Mouse (Mus musculus) monocyte, adult 5-6 weeks (primary cell): ENCODE measurements around the gene Oxt. TPM values are rescaled to one million over a fixed set of nuclear protein-coding genes. Genes with fewer than 3 reads are reported as not detected.
"Not testable (repeated sequence)": the region's sequence is repeated elsewhere in the genome, so short reads cannot be mapped to it uniquely, and the experiment has no call there.

Experiments used
- ATAC-seq: fragments of 153-309, 156-312 bp; replicated peaks from 2 replicates; pipeline ENCODE4 v1.8.0; 2017; ENCODE audit warnings: mild to moderate bottlenecking; ENCODE audit not compliant: low TSS enrichment, insufficient number of reproducible peaks, severe bottlenecking, poor library complexity, low FRiP score
- total RNA-seq: library from RNA; stranded (forward); fragments of 200-1000, 200-491, 200-594 nt; gene quantifications from 3 replicates; pipeline ENCODE4 v1.2.3, GENCODE M21; 2017

Oxt gene
- total RNA-seq, 1 experiment from 2014 or later, result not detected

GRCm38 (mm10) chr2:130576564-130576963, 591 bp downstream of the Oxt start:
- ATAC-seq, result not testable (repeated sequence)

GRCm38 (mm10) chr2:130577021-130577420, 1.0 kb downstream of the Oxt start:
- no peak for ATAC-seq

GRCm38 (mm10) chr2:130577632-130578031, 1.7 kb downstream of the Oxt start:
- ATAC-seq, result peak; percentile 67; the same call in 1 of the 2 replicates

- ATAC-seq, result peak; percentile 62; the same call in 1 of the 2 replicates
Measured at GRCm38 (mm10) chr2:130578148-130578547, 2.2 kb downstream of the Oxt start.

- no peak for ATAC-seq
Measured at GRCm38 (mm10) chr2:130579791-130580190, 3.8 kb downstream of the Oxt start.

GRCm38 (mm10) chr2:130581201-130581600, 5.2 kb downstream of the Oxt start:
- ATAC-seq, result no peak

GRCm38 (mm10) chr2:130582552-130582951, 6.6 kb downstream of the Oxt start, which contains the start of gene Avp:
Gene Avp (minus strand): TSS chr2:130582554.
- no peak for ATAC-seq

GRCm38 (mm10) chr2:130583902-130584560, 8.1 kb downstream of the Oxt start:
- ATAC-seq, result no peak

- ATAC-seq, result no peak
Measured at GRCm38 (mm10) chr2:130586016-130586415, 10.0 kb downstream of the Oxt start.

GRCm38 (mm10) chr2:130588373-130588772, 12.4 kb downstream of the Oxt start:
- no peak for ATAC-seq

- no peak for ATAC-seq
Measured at GRCm38 (mm10) chr2:130589157-130589556, 13.2 kb downstream of the Oxt start.

- no peak for ATAC-seq
Measured at GRCm38 (mm10) chr2:130589761-130590160, 13.8 kb downstream of the Oxt start.

- no peak for ATAC-seq
Measured at GRCm38 (mm10) chr2:130591016-130591415, 15.0 kb downstream of the Oxt start.

GRCm38 (mm10) chr2:130595596-130595995, 19.6 kb downstream of the Oxt start:
- no peak for ATAC-seq

GRCm38 (mm10) chr2:130597601-130598010, 21.6 kb downstream of the Oxt start:
- ATAC-seq, result no peak

GRCm38 (mm10) chr2:130598399-130598798, 22.4 kb downstream of the Oxt start:
- ATAC-seq, result no peak

GRCm38 (mm10) chr2:130602195-130602594, 26.2 kb downstream of the Oxt start:
- no peak for ATAC-seq

- ATAC-seq, result no peak
Measured at GRCm38 (mm10) chr2:130613091-130613490, 37.1 kb downstream of the Oxt start.

- ATAC-seq, result no peak
Measured at GRCm38 (mm10) chr2:130618972-130619371, 43.0 kb downstream of the Oxt start.
